8 mouse cellular contexts compared by ENCODE assay signal in genomic region chr8:47268062-47268822, GRCm38 (mm10).
A peak's percentile ranks its signal among the peaks of the same experiment; 100 is the strongest.
DNase-seq lines count a peak whose midpoint lies in the region; ATAC-seq lines count a peak whose summit lies in the region.

No protein-coding gene starts in this region.

- H3K27me3 ChIP-seq in forebrain, embryonic 12.5 days, result no peaks in the 10 kb centered on the region
- H3K27me3 ChIP-seq in forebrain, embryonic 11.5 days (ENCODE audit: control insufficient read depth, insufficient read depth, low read length), result no peaks in the 10 kb centered on the region
- H3K27me3 ChIP-seq in intestine, embryonic 15.5 days (replicated peaks), result no peaks in the 10 kb centered on the region
- H3K27me3 ChIP-seq in megakaryocyte, embryonic 14.5 days (replicated peaks), result no peaks in the 10 kb centered on the region

- no peak overlapping the region for H3K4me2 ChIP-seq in forebrain, embryonic 12.5 days
- no peak overlapping the region for H3K4me2 ChIP-seq in forebrain, embryonic 11.5 days (ENCODE audit: low read depth, low read length, severe bottlenecking)
- H3K4me2 ChIP-seq in intestine, embryonic 15.5 days (replicated peaks), result no peak overlapping the region

- no peak overlapping the region for H3K9ac ChIP-seq in forebrain, embryonic 12.5 days
- H3K9ac ChIP-seq in forebrain, embryonic 11.5 days (ENCODE audit: low read length), result no peak overlapping the region
- H3K9ac ChIP-seq in intestine, embryonic 15.5 days, result no peak overlapping the region

- WGBS in forebrain, embryonic 12.5 days, result 81% methylated on average over 21 of the region's 21 CpGs
- 85% methylated on average over 21 of the region's 21 CpGs for WGBS in forebrain, embryonic 11.5 days
- WGBS in intestine, embryonic 15.5 days, result 63% methylated on average over 21 of the region's 21 CpGs

- ATAC-seq in forebrain, embryonic 12.5 days (ENCODE audit: low FRiP score), result 0 out of 2 replicates have a peak, but pooled peaks have one; percentile 31
- ATAC-seq in forebrain, embryonic 11.5 days (replicated peaks; ENCODE audit: low FRiP score), result no peak
- ATAC-seq in intestine, embryonic 15.5 days, result peak; percentile 65

- peaks cover 55% of the 10 kb centered on the region for H3K4me1 ChIP-seq in forebrain, embryonic 12.5 days
- H3K4me1 ChIP-seq in forebrain, embryonic 11.5 days (replicated peaks; ENCODE audit: control insufficient read depth, insufficient read depth, low read length), result peaks cover 5% of the 10 kb centered on the region; the same call in 1 of the 2 replicates
- no peaks in the 10 kb centered on the region for H3K4me1 ChIP-seq in intestine, embryonic 15.5 days (replicated peaks)
- H3K4me1 ChIP-seq in megakaryocyte, embryonic 14.5 days, result no peaks in the 10 kb centered on the region; the same call in 1 of the 2 replicates

- H3K4me3 ChIP-seq in forebrain, embryonic 12.5 days (replicated peaks), result no peak overlapping the region
- no peak overlapping the region for H3K4me3 ChIP-seq in forebrain, embryonic 11.5 days (ENCODE audit: low read depth, low read length)
- no peak overlapping the region for H3K4me3 ChIP-seq in intestine, embryonic 15.5 days (replicated peaks)
- peak overlapping the region; percentile 46 for H3K4me3 ChIP-seq in megakaryocyte, embryonic 14.5 days (replicated peaks)

- no peaks in the 10 kb centered on the region for H3K9me3 ChIP-seq in forebrain, embryonic 12.5 days
- H3K9me3 ChIP-seq in forebrain, embryonic 11.5 days (ENCODE audit: control insufficient read depth, low read length), result no peaks in the 10 kb centered on the region
- H3K9me3 ChIP-seq in intestine, embryonic 15.5 days, result no peaks in the 10 kb centered on the region
- peaks cover 9% of the 10 kb centered on the region for H3K9me3 ChIP-seq in megakaryocyte, embryonic 14.5 days

- DNase-seq in forebrain, embryonic 11.5 days (ENCODE audit: low spot score), result no peak
- peak; percentile 14 for DNase-seq in thymus, postnatal 4 days
- DNase-seq in thymus, postnatal 10 days (ENCODE audit: low spot score in 2 of 2), result no peak
- no peak for DNase-seq in c-Kit-positive CD71-positive TER-119-positive erythroid progenitor cells, embryonic 14.5 days (ENCODE audit: low spot score)
- DNase-seq in thymus, adult 18-20 months, result no peak

- H3K36me3 ChIP-seq in forebrain, embryonic 12.5 days (replicated peaks), result no peaks in the 10 kb centered on the region
- no peaks in the 10 kb centered on the region for H3K36me3 ChIP-seq in forebrain, embryonic 11.5 days (ENCODE audit: control insufficient read depth, insufficient read depth, low read length)
- H3K36me3 ChIP-seq in intestine, embryonic 15.5 days, result no peaks in the 10 kb centered on the region
- H3K36me3 ChIP-seq in megakaryocyte, embryonic 14.5 days (replicated peaks; ENCODE audit: low read length), result no peaks in the 10 kb centered on the region

- H3K27ac ChIP-seq in forebrain, embryonic 12.5 days, result peak overlapping the region; percentile 48
- no peak overlapping the region for H3K27ac ChIP-seq in forebrain, embryonic 11.5 days (ENCODE audit: low read depth, low read length)
- no peak overlapping the region for H3K27ac ChIP-seq in intestine, embryonic 15.5 days
